Mouse (Mus musculus) urinary bladder, postnatal 36 days (tissue): ENCODE results near the gene Cyp4a12a.
"Not testable (repeated sequence)": the region's sequence is repeated elsewhere in the genome, so short reads cannot be mapped to it uniquely, and the experiment has no call there.

ENCODE experiments used
- DNase-seq, 2 experiments: peaks; one replicate each; pipeline ENCODE4 v3.0.0; 2022; ENCODE audit warnings: low spot score in 2 of 2, mixed read lengths in 1 of 2

Cyp4a12a gene

DNA sequence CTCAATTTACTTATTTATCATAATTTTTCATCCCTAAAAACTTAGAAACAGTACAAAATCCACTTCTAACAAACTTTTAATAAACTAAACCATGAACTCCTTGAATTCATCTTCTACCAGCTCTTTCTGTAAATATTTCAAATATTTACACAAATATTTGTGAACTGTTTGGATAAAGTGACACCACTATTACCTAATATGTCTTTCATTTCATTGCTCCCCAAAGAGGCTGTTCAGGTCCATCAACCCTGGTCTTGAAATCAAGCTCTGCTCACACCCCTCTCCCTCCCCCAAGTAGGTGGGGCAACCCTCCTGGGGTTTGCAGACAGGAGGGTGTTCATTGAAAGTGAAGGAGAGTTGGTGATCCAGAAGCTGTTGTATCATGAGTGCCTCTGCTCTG lies at the start of gene Cyp4a12a:
TSS of gene Cyp4a12a (plus strand) at position 301 of the 400 bp plus-strand sequence.
- not testable (repeated sequence) for DNase-seq

DNA sequence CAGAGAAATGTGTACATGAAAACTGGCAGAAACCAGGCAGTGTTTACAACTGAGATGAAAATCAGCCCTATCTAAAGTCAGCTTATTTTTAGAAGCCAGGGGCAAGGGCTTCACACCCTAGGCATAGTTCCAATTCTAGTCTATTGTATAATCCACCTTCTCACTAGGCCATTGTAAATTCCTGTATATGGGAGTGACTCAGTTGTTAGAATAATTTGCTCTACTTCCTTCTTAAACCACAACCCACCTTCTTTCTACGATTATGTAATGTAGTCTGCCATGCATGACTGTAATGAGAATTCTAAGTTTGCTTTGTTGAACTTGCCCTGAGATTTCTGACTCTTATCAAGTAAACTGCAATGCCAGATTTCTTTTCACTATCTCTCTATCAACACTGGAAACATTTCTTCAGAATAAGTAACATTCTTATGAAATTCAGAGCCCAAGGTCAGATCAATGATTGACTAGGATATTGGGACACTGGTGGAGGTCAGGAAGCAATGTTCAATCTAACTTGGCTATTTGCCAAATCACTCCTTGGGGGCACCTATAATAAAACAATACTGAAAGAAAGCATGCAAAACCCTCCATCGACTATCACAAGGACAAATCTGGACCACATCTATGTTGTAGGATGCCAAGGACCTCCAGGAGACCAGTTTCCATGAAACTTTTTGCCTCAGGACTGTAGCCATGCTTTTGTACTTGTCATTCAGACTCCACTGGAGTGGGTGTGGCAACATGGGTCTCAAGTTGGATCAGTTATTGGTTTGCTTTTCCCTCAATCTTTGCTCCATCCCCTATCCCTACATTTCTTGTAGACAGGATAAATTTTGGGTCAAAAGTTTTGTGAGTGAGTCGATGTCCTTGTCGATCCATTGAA lies 33.9 kb upstream of the Cyp4a12a start:
- not testable (repeated sequence) for DNase-seq

DNA sequence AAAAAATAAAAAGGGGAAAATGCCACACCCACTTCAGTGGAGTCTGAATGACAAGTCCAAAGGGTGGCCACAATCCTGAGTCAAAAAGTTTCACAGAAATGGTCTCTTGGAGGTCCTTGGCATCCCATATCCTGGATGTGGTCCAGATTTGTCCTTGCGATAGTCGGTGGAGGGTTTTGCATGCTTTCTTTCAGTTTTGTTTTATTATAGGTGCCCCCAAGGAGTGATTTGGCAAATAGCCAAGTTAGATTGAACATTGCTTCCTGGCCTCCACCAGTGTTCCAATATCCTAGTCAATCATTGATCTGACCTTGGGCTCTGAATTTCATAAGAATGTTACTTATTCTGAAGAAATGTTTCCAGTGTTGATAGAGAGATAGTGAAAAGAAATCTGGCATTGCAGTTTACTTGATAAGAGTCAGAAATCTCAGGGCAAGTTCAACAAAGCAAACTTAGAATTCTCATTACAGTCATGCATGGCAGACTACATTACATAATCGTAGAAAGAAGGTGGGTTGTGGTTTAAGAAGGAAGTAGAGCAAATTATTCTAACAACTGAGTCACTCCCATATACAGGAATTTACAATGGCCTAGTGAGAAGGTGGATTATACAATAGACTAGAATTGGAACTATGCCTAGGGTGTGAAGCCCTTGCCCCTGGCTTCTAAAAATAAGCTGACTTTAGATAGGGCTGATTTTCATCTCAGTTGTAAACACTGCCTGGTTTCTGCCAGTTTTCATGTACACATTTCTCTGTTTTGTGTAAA lies 20.4 kb upstream of the Cyp4a12a start:
- not testable (repeated sequence) for DNase-seq

DNA sequence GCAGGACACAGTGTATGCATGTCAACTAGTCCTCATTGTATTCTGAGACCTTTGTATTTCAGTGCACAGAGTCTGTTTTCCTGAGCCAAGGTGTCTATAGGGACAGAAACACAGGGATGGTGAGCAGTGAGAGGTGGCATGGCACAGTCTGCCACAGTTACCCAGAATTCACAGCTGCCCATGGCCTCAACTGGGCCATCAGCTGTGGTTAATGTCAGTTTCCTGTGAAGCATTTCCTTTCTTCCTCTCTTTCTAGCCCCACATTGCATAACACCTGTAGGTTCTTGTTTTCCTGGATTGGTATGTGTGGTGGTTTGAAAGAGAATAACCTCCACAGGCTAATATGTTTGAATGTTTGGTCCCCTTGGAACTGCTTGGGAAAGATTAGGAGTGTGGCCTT lies 18.5 kb upstream of the Cyp4a12a start:
- no peak for DNase-seq

DNA sequence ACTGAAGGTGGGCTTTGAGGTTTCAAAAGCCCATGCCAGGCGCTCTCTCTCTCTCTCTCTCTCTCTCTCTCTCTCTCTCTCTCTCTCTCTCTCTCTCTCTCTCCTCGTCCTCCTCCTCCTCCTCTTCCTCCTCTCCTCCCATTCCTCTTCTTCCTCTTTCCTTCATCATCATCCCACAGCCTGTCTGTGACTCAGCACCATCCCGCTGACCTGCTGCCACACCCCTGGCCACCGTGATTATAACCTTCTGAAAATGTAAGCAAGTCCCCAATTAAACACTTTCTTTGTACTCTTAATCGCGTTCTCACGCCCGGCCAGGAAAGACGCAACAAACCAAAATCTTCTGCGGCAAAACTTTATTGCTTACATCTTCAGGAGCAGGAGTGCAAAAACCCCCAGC lies 18.1 kb upstream of the Cyp4a12a start:
- DNase-seq: not testable (repeated sequence)

DNA sequence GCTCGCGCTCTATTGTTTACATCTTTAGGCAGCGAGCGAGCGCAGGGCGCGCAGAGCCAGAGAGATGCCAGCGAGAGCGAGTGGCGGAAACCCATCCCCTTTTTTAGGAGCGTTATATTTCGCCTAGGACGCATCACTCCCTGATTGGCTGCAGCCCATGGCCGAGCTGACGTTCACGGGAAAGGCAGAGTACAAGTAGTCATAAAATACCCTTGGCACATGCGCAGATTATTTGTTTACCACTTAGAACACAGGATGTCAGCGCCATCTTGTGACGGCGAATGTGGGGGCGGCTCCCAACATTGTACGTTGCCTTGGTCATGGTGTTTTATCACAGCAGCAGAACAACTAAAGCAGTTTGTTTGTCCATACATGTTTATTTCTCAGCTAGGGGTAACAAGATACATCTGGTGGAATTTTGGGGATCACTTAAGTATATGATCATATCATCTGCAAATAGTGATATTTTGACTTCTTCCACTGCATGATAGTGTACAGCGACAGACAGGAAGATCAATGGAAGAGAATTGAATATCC lies 17.5 kb upstream of the Cyp4a12a start:
- not testable (repeated sequence) for DNase-seq

DNA sequence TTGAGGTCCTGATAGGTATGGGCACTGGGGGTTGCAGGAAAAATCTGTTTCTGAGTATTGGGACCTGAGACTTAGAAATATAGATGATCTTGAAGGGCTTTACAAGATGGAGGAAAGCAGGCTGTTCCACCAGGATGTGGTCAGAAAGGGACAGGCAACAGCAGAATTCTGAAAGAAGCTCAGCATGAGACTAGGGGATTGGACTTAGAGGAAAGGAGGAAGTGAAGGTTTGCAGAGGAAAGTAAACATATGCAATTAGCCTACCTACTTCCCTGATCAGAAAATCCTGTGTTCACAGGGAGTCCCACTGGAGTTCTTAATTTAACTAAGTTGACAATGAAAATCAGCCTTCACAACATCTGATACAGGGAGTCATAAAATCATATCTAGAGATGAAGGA lies 26.9 kb downstream of the Cyp4a12a start:
- not testable (repeated sequence) for DNase-seq

DNA sequence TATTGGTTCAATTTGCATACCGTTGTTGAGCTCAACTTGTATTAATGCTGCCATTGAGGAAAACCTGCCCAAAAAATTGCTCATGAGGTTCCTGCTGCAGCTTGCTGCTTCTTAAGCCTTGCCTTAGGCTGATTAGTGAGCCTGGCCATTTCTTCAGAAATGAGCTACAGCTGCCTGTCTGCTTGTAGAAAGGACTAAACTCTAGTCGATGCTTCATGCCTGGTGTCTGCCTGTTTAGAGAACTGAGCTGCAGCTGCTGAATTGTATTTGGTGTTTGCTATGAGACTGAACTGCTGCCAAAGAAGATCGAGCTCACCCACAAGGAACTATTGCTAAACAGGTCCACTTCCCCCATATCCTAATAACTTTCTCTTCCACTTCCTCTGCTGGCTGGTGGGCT lies 66.8 kb downstream of the Cyp4a12a start:
- not testable (repeated sequence) for DNase-seq

DNA sequence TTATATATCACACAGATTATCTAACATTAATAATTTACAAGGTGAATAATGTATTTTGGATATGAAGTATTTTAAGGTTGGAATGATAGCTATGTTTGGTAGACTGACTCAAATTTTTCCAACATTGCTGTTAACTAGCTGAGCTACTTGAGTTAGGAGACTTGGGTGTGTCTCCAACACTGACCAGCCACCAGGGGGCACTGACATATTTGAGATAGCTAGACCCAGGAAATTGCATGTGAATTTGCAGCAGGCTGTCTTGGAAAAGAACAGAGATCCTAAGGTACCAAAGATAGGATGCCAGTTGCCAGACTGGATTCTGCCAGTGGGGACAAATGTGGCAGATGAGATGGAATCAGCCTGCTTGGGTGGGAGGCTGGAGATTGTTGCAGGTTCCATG lies 69.2 kb downstream of the Cyp4a12a start:
- DNase-seq: not testable (repeated sequence)
